Mouse (Mus musculus) brown adipose tissue, adult 24 weeks (tissue): ENCODE results near the gene Gm17409. TPM values are rescaled to one million over a fixed set of nuclear protein-coding genes. Genes with fewer than 3 reads are reported as not detected.

Source experiments
- H3K27ac ChIP-seq: fragments of 200-500 bp; replicated peaks from 2 replicates; pipeline ENCODE4 v1.5.1; 2012; ENCODE audit warnings: low read depth, mild to moderate bottlenecking, low read length
- H3K4me1 ChIP-seq: fragments of 200-500 bp; 2 replicates; pipeline ENCODE4 v1.6.1; 2012; ENCODE audit warnings: low read length, mixed read lengths; ENCODE audit not compliant: control insufficient read depth, insufficient read depth, insufficient read length
- H3K4me3 ChIP-seq: fragments of 200-500 bp; 2 replicates; pipeline ENCODE4 v1.5.1; 2012; ENCODE audit warnings: low read depth, mild to moderate bottlenecking, low read length, moderate library complexity; ENCODE audit not compliant: insufficient read depth
- polyA plus RNA-seq: library from polyadenylated mRNA; stranded (reverse); fragments of >200 nt; gene quantifications from 2 replicates; pipeline ENCODE4 v1.2.4, GENCODE M21; 2012; ENCODE audit not compliant: missing spikeins, insufficient read depth, insufficient read length

Gene Gm17409
- polyA plus RNA-seq, 1 experiment: not detected

DNA sequence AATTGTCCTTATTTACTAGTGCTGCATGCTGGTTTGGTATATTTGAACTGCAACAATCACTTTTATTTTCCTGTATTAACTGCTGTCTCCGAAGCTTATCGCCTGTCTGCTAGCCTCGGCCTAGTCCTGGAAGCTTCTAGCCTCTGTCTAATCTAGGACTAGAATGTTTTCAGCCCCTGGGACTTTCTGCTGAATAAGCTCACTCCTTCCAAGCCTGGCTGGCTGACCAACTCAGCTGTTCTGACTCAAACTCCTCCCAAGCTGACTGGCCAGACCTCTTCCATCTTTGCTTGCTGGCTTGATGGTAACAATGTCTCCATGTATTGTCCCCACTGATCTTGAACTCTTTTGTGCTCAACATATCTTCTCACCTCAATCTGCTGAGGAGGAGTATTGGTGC is 25.4 kb downstream of the Gm17409 start:
- H3K27ac ChIP-seq: no peak overlapping the region
- peaks cover 9% of the 10 kb centered on the region for H3K4me1 ChIP-seq
- H3K4me3 ChIP-seq: no peak overlapping the region

DNA sequence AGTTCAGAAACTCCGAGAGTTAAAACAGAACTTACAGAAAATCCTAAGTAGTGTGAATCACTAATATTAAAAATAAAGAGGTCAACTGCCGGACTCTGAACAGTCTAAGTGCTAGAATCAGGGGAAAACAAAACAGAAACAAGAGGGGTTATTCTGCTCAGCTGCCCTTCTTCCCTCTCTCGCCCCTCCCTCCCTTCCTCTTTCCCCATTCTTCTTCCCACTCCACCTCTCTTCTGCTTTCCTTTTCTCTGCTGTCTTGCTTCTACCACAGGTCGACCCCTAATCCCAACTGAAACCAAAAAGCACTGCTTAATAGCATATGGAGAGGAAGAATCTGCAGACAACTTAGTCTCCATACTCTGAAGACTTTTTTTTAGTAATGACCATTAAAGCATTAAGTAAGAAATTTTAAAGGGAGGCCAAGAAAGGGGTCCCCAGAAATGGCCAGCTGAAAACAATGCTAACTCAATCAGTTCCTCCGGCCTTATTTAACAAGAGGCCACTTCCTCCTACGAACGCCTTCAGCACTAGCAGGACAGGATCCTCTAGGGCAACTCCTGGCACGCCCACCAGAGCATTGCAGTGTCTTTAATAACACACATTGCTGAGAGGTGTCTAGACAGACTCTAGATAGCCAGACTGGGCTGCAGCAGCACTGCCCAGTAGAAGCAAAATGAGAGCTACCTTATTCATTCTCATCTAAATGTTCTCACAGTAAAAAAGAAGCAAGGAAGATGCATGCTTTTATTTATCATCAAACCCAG is 26.9 kb downstream of the Gm17409 start:
- H3K27ac ChIP-seq: no peak overlapping the region

DNA sequence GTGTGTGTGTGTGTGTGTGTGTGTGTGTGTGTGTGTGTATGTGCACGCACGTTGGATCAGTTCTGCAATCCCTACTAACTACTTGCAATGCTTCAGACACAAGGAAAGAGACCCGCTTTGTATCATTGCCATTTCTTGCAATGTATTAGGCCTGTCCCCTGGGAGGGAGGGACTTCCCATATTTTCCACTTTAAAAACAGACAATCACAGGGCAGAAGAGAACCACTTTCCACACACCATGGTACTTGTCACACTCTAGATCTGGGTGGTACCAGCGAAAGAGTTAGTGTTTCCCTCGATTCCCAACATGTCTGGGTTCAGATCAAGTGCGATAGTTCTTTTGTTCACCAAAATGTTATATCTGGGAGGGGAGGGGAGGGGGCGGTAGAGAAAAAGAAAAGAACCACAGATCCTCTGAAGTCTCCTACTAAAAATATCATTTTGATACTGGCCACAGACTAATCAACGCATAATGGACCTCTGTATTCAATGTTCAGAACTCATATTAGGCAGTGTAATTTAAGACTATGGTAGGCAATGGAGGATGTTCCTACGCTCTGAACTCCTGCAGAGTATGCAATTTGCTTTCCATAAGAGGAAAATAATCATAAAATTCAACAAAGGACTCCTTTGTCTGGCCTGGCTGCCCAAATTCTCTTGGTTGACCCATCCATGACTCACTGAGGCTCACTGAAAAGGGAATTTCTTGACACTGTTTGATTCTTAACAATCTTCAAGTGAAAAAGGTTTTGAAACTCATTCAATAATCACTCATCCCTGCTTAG is 35.6 kb downstream of the Gm17409 start:
- H3K27ac ChIP-seq: no peak overlapping the region
- no peak overlapping the region for H3K4me3 ChIP-seq
- H3K4me1 ChIP-seq: peaks cover 12% of the 10 kb centered on the region; the same call in 1 of the 2 replicates

More for the DNA sequence above, 26.9 kb downstream of the Gm17409 start:
- Histone ChIP-seq H3K4me3 (no peak overlapping the region), H3K4me1 (peaks cover 9% of the 10 kb centered on the region)

DNA sequence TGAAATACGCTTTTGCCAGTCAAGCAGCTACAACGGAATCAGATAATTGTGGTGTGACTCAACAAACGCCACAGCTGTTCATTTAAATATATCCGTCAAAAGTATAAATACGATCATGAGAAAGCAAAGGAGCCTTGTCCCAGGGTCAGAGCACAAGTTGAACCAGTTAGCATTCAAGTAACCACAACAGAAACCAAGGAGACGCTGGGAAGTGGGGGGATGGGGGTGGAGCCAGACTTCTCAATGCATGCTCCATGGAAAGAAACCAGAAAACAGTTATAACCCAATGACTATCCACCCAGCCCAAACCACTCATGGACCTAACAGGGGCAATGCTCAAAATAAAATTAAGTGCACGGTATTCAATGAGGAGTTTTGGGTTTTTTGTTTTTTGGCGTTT is 40.3 kb downstream of the Gm17409 start:
- peaks cover 16% of the 10 kb centered on the region for H3K4me1 ChIP-seq
- no peak overlapping the region for H3K4me3 ChIP-seq
- no peak overlapping the region for H3K27ac ChIP-seq

DNA sequence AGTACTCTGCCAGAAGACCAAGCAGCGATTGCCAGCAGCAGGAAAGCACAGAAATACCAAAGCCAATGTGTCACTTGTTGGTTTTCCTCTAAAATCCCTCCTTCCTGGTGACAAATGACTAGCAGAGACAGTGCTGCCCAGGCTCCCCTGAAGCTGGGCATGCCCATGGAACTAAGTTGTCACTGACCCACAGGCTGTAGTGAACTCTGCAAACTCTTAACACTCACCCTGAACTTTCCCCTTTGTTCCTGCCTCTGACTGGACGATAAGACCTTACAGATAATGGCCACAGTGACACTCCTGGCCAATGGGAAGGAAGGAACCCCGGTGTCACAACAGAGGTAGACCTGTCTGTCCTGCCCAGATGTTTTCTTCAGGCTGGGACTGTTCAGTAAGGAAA is 43.3 kb downstream of the Gm17409 start:
- Histone ChIP-seq H3K4me1 (peaks cover 18% of the 10 kb centered on the region), H3K4me3 (no peak overlapping the region), H3K27ac (no peak overlapping the region)

- Histone ChIP-seq H3K27ac (no peak overlapping the region), H3K4me3 (no peak overlapping the region), H3K4me1 (peaks cover 18% of the 10 kb centered on the region)
Measured at GRCm38 (mm10) chr2:58514489-58514888, 44.6 kb downstream of the Gm17409 start.

GRCm38 (mm10) chr2:58516000-58516399 is 46.1 kb downstream of the Gm17409 start:
- Histone ChIP-seq H3K4me1 (peaks cover 15% of the 10 kb centered on the region), H3K27ac (no peak overlapping the region), H3K4me3 (no peak overlapping the region)

GRCm38 (mm10) chr2:58516920-58517319 is 47.0 kb downstream of the Gm17409 start:
- Histone ChIP-seq H3K27ac (no peak overlapping the region), H3K4me1 (peaks cover 15% of the 10 kb centered on the region), H3K4me3 (no peak overlapping the region)

DNA sequence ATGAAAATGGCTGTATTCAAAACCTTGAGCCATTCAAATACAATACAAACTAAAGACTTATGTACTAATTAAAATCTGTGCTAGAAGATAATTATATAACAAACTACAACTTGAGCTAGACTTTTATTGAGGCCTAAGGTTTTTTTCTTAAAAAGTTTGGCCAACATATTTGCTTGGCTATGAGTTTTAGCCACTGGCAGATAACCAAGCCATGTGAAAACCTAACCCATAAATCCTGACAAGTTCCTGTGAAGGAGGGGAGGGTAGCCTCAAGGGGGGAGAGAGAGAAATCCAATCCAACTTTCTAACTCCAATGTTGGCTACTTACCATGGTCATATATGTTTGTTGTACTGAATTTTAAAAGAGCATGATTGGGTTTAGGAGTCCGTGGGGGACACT is 48.6 kb downstream of the Gm17409 start:
- H3K27ac ChIP-seq: no peak overlapping the region
- H3K4me3 ChIP-seq: no peak overlapping the region
- peaks cover 11% of the 10 kb centered on the region for H3K4me1 ChIP-seq

Other genes starting within 250 kb of the Gm17409 start
- gene Acvr1c, start 112.2 kb upstream of the Gm17409 start, polyA plus RNA-seq: 22.6 and 25.4 TPM in 2 replicates
- 5.0 and 7.7 TPM in 2 replicates for gene Acvr1, start 97.0 kb downstream of the Gm17409 start, polyA plus RNA-seq
- gene Upp2, start 97.2 kb downstream of the Gm17409 start, polyA plus RNA-seq: 17.8 and 18.8 TPM in 2 replicates